Mouse (Mus musculus): ENCODE measurements around the gene C3.
A peak's percentile ranks its signal among the peaks of the same experiment; 100 is the strongest.

GRCm38 (mm10) chr17:57247393-57248200, 19.7 kb upstream of the C3 start:
- TF ChIP-seq CTCF (IDR thresholded peaks at IDR 0.05): no peak
- peak; percentile 95 for TF ChIP-seq POLR2A (IDR thresholded peaks at IDR 0.05; ENCODE audit: insufficient read depth, low read depth, low read length)

All from heart, adult 2 months (tissue).